Mouse (Mus musculus) liver, embryonic 13.5 days (tissue): Measurements from ENCODE around the gene Mks1. TPM values are rescaled to one million over a fixed set of nuclear protein-coding genes. Genes with fewer than 3 reads are reported as not detected.

ENCODE experiments used
- ATAC-seq: fragments of 200-750 bp; cut with Nextera tagmentation; 2 replicates; pipeline ENCODE4 v1.8.0; 2017; ENCODE audit warnings: low read depth, mild to moderate bottlenecking, moderate number of reproducible peaks, moderate library complexity
- DNase-seq: peaks from one replicate; pipeline ENCODE4 v3.0.0; 2022
- H3K27ac ChIP-seq: fragments of 300-500 bp; sonication (generic); 2 replicates; pipeline ENCODE4 v1.5.1; 2015; ENCODE audit warnings: moderate library complexity, mild to moderate bottlenecking, inconsistent platforms
- H3K27me3 ChIP-seq: fragments of 300-500 bp; sonication (generic); 2 replicates; pipeline ENCODE4 v1.6.1; 2015; ENCODE audit warnings: mild to moderate bottlenecking, inconsistent platforms
- H3K36me3 ChIP-seq: fragments of 300-500 bp; sonication (generic); 2 replicates; pipeline ENCODE4 v1.6.1; 2015; ENCODE audit warnings: mild to moderate bottlenecking, inconsistent platforms
- H3K4me1 ChIP-seq: fragments of 300-500 bp; sonication (generic); replicated peaks from 2 replicates; pipeline ENCODE4 v1.6.1; 2015; ENCODE audit warnings: inconsistent platforms
- H3K4me2 ChIP-seq: fragments of 300-500 bp; sonication (generic); 2 replicates; pipeline ENCODE4 v1.6.1; 2015; ENCODE audit warnings: inconsistent platforms, mild to moderate bottlenecking, moderate library complexity
- H3K4me3 ChIP-seq: fragments of 300-500 bp; sonication (generic); replicated peaks from 2 replicates; pipeline ENCODE4 v1.5.1; 2015; ENCODE audit warnings: mild to moderate bottlenecking, inconsistent platforms
- H3K9ac ChIP-seq: fragments of 300-500 bp; sonication (generic); 2 replicates; pipeline ENCODE4 v1.6.1; 2015; ENCODE audit warnings: mild to moderate bottlenecking, inconsistent platforms
- H3K9me3 ChIP-seq: fragments of 300-500 bp; sonication (generic); replicated peaks from 2 replicates; pipeline ENCODE4 v1.6.1; 2016; ENCODE audit warnings: inconsistent platforms
- WGBS: fragments of 180-500 bp; shearing (Covaris S2); methylation state at CpG from one replicate; pipeline ENCODE4 v1.1.7; 2015; ENCODE audit not compliant: insufficient replicate concordance; 5-methylcytosine and 5-hydroxymethylcytosine counted together
- polyA plus RNA-seq: library from polyadenylated mRNA; unstranded; fragments of >200 nt; fragmentation: Nextera tagmentation; extraction: Ambion mirVana; gene quantifications from 2 replicates; pipeline ENCODE4 v1.2.1, GENCODE M21; 2015

The Mks1 gene
- polyA plus RNA-seq, result 2.1 and 2.5 TPM in 2 replicates

DNA sequence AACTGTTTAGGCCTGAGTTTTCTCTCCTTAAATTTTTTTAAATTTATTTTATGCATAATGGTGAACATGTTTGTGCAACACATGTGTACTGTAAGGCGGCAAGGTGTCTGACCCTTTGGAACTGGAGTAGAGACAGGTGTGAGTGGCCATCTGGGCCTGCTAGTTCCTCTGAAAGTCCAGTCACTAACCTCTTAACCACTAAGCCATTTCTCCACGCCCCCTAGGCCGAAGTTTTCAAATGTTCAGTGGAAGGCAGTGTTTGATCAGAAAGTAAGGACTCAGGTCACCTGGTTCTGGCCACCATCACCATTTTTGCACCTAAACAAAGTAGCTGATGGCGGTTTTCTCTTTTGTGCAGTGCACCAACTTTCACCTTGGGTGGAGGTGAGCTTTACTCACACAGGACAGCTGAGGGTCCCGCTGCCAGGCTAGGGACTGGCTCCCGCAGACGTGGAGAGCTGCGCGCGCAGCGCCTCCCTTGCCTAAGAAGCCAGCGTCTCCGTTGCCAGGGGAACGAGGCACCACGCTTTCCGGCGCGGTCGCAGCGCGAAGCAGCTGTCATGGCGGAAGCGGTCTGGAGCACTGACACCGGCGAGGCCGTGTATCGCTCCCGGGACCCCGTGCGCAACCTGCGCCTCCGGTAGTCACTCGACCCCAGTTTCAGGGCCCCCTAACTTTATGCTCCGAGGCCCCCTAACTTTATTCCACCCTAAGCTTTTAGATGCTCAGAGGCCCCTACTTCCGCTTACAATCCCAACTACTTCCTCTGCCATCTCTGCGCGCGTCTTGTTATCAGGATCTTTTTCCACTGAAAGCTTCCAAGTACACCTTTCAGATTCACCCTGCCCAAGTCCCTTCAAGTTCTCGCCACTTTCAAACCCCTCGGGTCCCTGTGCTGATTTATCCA is at the start of gene Mks1:
Gene Mks1 (plus strand): TSS at position 526 of the 907 bp plus-strand sequence.
- H3K27me3 ChIP-seq, result no peaks in the 10 kb centered on the region
- WGBS, result 3% methylated on average over 40 of the region's 40 CpGs
- H3K4me3 ChIP-seq, result peak within 1 kb of the TSS; percentile 67
- DNase-seq (peak; percentile 79), ATAC-seq (peak; percentile 79)
- peaks cover 4% of the 10 kb centered on the region; the same call in 1 of the 2 replicates for H3K36me3 ChIP-seq
- H3K4me1 ChIP-seq, result peaks cover 14% of the 10 kb centered on the region
- H3K4me2 ChIP-seq, result peak within 1 kb of the TSS; percentile 70
- no peaks in the 10 kb centered on the region for H3K9me3 ChIP-seq
- H3K27ac ChIP-seq, result no peak within 1 kb of the TSS
- H3K9ac ChIP-seq, result peak within 1 kb of the TSS; percentile 18; the same call in 1 of the 2 replicates

DNA sequence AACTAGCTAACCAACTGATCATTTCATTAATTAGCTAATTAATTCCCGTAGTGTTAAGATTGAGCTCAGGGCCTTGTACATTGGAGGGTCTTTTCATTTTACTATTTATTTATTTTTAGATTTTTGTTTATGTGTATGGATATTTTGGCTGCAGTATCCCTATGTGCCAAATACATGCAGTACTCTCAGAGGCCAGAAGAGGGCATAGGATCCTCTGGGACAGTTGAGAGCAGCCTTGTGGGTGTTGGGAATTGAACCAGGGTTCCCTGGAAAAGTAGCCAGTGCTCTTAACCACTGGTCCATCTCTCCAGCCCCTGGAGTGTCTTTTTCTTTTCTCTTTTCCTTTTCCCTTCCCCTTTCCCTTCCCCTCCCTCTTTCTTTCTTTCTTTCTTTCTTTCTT is 47.6 kb upstream of the Mks1 start:
- Histone ChIP-seq H3K4me3 (no peak overlapping the region), H3K27ac (no peak overlapping the region), H3K36me3 (no peaks in the 10 kb centered on the region), H3K4me1 (no peaks in the 10 kb centered on the region), H3K9me3 (no peaks in the 10 kb centered on the region), H3K27me3 (no peaks in the 10 kb centered on the region), H3K9ac (no peak overlapping the region), H3K4me2 (no peak overlapping the region)
- DNase-seq, result peak; percentile 15
- WGBS, result 38% methylated on average over 1 of the region's 1 CpGs
- ATAC-seq, result no peak

DNA sequence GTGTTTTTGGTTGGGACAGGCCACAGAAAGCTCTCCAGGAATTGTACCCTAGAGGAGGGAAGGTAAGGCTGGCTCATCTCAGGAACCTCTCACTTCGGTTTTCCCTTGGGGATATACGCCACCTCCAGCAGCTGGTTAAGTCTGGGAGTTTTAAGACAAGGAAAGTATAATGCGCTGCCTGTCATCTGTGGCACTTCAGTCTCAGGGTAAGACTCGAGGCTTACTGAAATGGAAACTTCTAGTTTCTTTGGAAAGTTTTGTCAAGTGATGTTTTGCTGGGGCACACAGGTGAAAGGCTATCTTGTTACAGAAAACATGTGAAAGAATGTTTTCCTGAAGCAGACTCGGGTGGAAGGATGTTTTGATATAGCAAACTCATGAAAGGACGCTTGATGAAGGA is 45.6 kb upstream of the Mks1 start:
- WGBS, result 56% methylated on average over 6 of the region's 6 CpGs
- H3K9ac ChIP-seq, result no peak overlapping the region
- H3K27ac ChIP-seq, result no peak overlapping the region

DNA sequence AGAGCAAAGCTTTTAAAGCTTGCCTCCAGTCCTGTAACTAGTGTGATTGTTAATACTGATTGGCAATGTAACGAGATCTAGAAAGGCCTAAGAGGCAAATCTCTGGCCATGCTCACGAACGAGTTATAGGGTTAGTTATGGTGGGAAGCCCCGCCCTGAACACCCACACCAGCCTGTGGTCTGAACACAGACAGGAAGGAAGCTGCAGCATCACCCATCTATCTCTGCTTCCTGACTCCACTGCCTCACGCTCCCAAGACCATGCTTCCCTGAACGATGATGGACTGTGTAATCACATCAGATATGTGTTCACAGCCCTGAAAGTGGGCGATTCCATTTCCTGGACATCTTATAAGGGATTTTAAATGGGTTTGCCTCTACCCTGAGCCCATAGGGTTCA is 44.8 kb upstream of the Mks1 start:
- no peak overlapping the region for H3K9ac ChIP-seq
- DNase-seq, result no peak
- no peak overlapping the region for H3K27ac ChIP-seq
- no peak overlapping the region for H3K4me2 ChIP-seq
- no peaks in the 10 kb centered on the region for H3K27me3 ChIP-seq
- no peak for ATAC-seq
- no peaks in the 10 kb centered on the region for H3K4me1 ChIP-seq
- no peak overlapping the region for H3K4me3 ChIP-seq
- WGBS, result 24% methylated on average over 7 of the region's 7 CpGs
- no peaks in the 10 kb centered on the region for H3K9me3 ChIP-seq
- H3K36me3 ChIP-seq, result no peaks in the 10 kb centered on the region

More for the DNA sequence above, 45.6 kb upstream of the Mks1 start:
- Histone ChIP-seq H3K36me3 (no peaks in the 10 kb centered on the region), H3K9me3 (no peaks in the 10 kb centered on the region), H3K27me3 (no peaks in the 10 kb centered on the region), H3K4me1 (no peaks in the 10 kb centered on the region), H3K4me3 (no peak overlapping the region), H3K4me2 (no peak overlapping the region)
- ATAC-seq (no peak), DNase-seq (no peak)

DNA sequence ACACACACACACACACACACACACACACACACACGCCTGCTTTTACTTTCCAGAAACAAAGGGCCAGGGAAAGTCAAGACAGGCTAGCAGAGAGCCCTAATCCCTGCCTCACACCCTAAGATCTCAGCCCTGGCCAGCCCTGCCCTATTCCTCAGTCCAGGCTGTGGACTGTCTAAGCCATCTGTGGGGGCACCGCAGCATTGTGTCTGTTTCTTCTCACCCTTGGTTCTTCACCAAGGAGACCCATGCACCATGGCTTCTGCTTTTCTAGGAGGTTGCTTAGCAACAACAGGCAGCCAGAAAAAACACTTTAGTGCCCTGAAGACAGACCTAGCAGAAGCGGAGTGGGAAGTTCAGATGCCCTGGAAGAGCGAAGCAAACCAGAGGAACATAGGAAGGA is 41.6 kb upstream of the Mks1 start:
- Histone ChIP-seq H3K4me2 (no peak overlapping the region), H3K4me1 (no peaks in the 10 kb centered on the region), H3K27ac (no peak overlapping the region), H3K27me3 (peaks cover 10% of the 10 kb centered on the region), H3K4me3 (no peak overlapping the region), H3K9ac (no peak overlapping the region), H3K36me3 (no peaks in the 10 kb centered on the region), H3K9me3 (no peaks in the 10 kb centered on the region)
- no peak for ATAC-seq
- no peak for DNase-seq
- WGBS, result 31% methylated on average over 4 of the region's 4 CpGs

DNA sequence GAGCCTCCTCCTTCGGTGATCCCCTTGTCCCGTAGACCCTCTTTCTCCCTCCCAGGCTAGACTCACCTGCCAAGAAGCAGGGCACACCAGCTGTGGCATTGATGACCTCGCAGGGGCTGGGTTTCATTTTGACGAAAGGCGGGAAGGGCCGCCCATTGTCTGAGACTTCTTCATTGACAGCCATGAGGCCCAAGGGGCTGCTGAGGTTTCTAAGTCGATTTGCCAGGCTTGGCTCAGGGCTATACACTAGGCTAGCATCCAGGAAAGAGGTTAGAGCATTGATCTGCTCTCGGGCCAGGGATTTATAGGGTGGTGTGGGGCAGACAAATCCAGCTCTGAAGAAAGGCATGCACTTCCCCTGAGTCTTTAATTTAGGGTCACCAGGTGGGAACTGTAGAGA is 38.2 kb upstream of the Mks1 start:
- Histone ChIP-seq H3K9ac (no peak overlapping the region), H3K9me3 (no peaks in the 10 kb centered on the region), H3K4me2 (no peak overlapping the region), H3K4me3 (no peak overlapping the region), H3K4me1 (0 out of 2 replicates have a peak, but pooled peaks cover 3% of the 10 kb centered on the region), H3K36me3 (no peaks in the 10 kb centered on the region), H3K27ac (no peak overlapping the region), H3K27me3 (peaks cover 23% of the 10 kb centered on the region)
- DNase-seq, result no peak
- no peak for ATAC-seq
- 62% methylated on average over 8 of the region's 8 CpGs for WGBS

DNA sequence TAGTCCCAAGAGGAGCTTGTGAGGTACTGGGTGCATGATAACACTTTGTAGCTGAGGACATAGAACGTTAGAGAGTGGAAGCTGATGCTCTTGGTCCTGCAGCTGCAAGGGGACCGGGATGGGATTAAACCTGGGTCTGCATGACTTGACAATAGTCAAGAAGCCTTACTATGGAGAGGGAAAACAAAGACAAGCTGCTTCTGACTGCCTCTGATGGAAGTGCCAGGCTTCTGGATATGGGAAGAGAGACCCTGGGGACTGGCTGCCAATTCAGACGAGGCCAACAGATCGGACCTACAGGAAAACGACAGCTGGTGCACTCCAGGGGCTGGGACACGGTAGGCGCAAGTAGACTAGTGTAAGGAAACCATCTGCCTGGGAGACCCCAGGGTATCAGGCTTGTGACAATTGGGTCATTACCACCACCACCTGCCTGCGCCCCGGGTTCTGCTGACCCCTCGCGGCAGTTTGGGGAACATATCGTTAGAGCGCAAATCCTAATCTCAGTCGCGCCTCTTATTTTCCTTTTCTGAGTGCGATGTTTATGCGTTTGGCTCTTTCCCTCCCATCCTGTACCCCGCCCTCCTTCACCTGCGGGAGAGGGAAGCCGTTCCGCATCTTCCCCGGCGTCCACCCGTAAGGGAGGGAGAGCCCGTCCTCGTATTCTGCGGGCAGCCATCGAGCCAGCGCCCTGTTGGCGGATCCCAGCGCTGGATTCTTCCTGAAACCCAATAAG is 36.1 kb upstream of the Mks1 start:
- Histone ChIP-seq H3K36me3 (no peaks in the 10 kb centered on the region), H3K4me3 (peak overlapping the region; percentile 35), H3K27ac (no peak overlapping the region), H3K4me2 (peak overlapping the region; percentile 56), H3K9ac (no peak overlapping the region), H3K9me3 (no peaks in the 10 kb centered on the region), H3K27me3 (peaks cover 23% of the 10 kb centered on the region), H3K4me1 (0 out of 2 replicates have a peak, but pooled peaks cover 3% of the 10 kb centered on the region)
- DNase-seq (no peak), ATAC-seq (no peak)
- WGBS, result 4% methylated on average over 31 of the region's 31 CpGs

DNA sequence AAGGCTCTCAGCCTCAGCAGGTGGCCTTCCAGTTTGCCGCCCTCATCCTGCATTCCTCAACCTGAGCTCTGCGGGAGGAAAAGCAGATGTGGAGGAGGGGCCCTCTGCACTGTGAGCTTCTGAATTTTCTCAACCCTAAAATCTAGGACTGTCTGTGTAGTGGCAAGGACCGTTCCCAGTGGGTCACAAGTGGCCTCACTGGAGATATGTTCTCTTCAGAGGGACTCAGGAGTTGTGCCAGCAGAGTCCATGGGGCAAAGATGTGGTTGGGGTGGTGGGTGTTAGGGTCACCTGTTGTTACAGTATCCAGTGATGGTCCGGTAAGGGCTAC is 35.6 kb upstream of the Mks1 start:
- no peaks in the 10 kb centered on the region for H3K9me3 ChIP-seq
- DNase-seq (no peak), ATAC-seq (no peak)
- no peak overlapping the region for H3K27ac ChIP-seq
- no peak overlapping the region for H3K9ac ChIP-seq
- H3K4me2 ChIP-seq, result peak overlapping the region; percentile 56
- H3K4me3 ChIP-seq, result peak overlapping the region; percentile 35
- peaks cover 23% of the 10 kb centered on the region for H3K27me3 ChIP-seq
- H3K4me1 ChIP-seq, result 0 out of 2 replicates have a peak, but pooled peaks cover 3% of the 10 kb centered on the region
- H3K36me3 ChIP-seq, result no peaks in the 10 kb centered on the region
- 29% methylated on average over 4 of the region's 4 CpGs for WGBS

DNA sequence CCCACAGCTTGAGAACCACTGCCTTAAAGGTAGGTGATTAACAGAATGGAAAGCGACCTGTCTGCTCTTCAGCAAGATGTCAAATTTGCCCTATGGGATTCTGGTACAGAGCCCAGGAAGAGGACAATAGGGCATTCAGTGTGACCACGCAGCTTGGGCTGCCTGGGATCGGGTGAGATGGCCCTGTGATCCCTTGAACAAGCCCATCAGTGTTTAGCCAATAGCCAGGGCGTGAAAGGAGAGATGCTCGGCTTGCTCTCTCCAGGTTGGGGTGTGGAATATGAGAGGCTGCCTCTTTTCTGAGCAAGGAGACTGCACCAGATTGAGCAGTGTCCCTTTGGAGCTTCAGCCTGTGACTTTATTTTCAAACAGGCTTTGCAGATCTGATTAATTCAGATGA is 31.5 kb upstream of the Mks1 start:
- no peak overlapping the region for H3K4me3 ChIP-seq
- no peak overlapping the region for H3K27ac ChIP-seq
- H3K36me3 ChIP-seq, result no peaks in the 10 kb centered on the region
- H3K4me1 ChIP-seq, result 0 out of 2 replicates have a peak, but pooled peaks cover 3% of the 10 kb centered on the region
- H3K9me3 ChIP-seq, result no peaks in the 10 kb centered on the region
- peaks cover 12% of the 10 kb centered on the region for H3K27me3 ChIP-seq
- H3K9ac ChIP-seq, result no peak overlapping the region
- 60% methylated on average over 5 of the region's 5 CpGs for WGBS
- ATAC-seq (no peak), DNase-seq (no peak)
- no peak overlapping the region for H3K4me2 ChIP-seq

DNA sequence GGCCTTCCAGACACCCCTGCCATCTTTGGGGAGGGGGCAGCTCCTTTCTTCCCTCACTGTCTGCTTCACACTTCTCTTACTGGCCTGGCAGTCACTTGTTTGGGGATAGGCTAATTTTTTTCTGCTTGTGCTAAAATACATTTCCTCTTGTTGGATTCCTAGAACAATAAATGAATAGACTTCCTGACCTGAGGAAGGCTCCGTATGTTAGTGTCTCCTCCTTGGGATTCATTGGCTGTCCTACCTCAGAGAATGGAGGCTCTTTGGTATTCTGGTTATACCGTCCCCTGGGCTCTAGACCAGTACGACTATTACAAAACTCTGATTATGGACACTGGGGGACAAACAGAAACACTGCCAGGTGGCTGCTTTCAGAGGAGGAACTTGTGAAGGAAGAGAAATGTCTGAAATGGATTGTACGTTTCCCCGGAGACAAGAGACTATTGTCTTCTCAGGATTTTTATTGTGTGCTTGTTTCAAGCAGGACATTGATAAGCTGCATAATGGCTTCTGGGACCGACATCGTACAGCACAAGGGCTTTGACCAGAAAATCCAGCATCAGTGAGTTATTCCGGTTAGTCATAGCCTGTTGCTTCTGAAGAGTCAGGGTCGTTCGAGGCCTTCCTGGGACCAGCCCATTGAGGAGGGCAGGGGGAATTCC is 24.6 kb upstream of the Mks1 start, which contains the start of gene Lpo:
Gene Lpo (minus strand): TSS at position 51 of the 662 bp plus-strand sequence.
- WGBS, result 55% methylated on average over 10 of the region's 10 CpGs
- Histone ChIP-seq H3K27me3 (no peaks in the 10 kb centered on the region), H3K4me2 (no peak within 1 kb of the TSS), H3K4me3 (no peak within 1 kb of the TSS), H3K4me1 (no peaks in the 10 kb centered on the region), H3K9ac (no peak within 1 kb of the TSS), H3K36me3 (no peaks in the 10 kb centered on the region), H3K27ac (no peak within 1 kb of the TSS), H3K9me3 (no peaks in the 10 kb centered on the region)
- no peak for ATAC-seq
- no peak for DNase-seq

DNA sequence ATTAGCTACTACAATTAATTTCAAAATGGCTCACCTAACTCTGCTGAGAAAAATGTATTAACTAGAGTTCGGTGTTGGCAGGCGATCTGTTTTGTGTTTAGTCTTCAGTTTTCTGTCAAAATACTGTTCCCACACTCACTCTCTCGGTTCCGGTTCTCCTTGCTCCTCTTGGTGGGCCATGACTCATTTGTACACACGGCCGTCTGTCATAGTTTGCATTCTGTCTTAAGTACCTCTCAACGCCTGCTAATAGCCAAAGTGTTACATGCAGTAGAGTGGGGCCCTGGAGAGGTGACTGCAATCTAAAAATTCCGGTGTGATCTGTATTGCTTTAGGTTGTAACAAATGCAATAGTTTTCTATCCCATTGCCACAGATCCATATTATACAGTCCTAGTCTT is 12.3 kb upstream of the Mks1 start:
- H3K36me3 ChIP-seq, result no peaks in the 10 kb centered on the region
- DNase-seq (no peak), ATAC-seq (no peak)
- no peaks in the 10 kb centered on the region for H3K9me3 ChIP-seq
- H3K4me3 ChIP-seq, result no peak overlapping the region
- no peaks in the 10 kb centered on the region for H3K4me1 ChIP-seq
- no peak overlapping the region for H3K27ac ChIP-seq
- WGBS, result 72% methylated on average over 8 of the region's 8 CpGs
- no peak overlapping the region for H3K4me2 ChIP-seq
- H3K27me3 ChIP-seq, result no peaks in the 10 kb centered on the region
- H3K9ac ChIP-seq, result no peak overlapping the region
